Comparison of ENCODE assay signal across 10 mouse cellular contexts in the genomic region with DNA sequence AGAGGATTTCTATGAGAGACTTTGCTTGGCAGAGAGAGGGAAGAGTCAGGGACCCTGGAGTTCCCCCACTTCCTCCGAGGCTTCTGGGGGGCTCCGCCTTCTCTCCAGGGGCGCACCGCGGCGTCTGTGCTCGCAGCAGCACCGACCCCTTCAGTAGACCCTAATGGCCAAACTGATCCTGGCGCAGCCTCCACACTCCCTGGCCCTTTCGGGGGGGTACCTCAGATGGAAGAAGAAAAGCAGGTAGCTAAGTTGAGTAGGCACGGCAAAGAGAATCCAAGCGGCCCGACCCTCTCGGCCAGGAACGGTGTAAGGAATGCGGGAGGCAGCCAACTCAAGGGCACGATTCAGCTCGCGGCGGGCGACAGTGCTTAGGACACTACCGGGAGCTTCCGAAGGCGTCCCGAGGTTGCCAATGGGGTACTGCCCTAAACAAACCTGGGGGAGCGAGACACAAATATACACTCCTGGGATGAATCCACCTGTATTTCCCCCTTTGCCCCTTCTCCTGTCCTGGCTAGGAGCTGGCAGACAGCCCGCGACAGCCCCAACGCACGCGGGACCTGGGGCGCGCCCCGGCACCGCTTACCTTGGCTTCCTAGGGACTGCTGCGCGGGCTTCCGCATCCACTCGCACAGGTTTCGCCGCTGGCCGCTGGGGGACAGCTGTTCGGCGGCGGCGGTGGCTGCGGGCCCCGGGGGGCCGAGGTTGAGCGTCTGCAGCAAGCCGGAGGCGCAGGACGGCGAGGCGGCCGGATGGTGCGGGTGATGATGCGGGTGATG. TPM values are rescaled to one million over a fixed set of nuclear protein-coding genes. Genes with fewer than 3 reads are reported as not detected.
DNase-seq lines count a peak whose midpoint lies in the region; ATAC-seq and TF ChIP-seq lines count a peak whose summit lies in the region.
"Had no signal": no experiment of that assay in that cellular context is flagged by ENCODE, and none has a peak within 500 bp of the region (broad histone marks: within the 10 kb centered on the region; RNA-seq: fewer than 3 reads in every experiment).

No protein-coding gene starts in this region.

- H3K9me3 ChIP-seq in kidney, postnatal 0 days (replicated peaks; ENCODE audit: low read length): no peaks in the 10 kb centered on the region
- no peaks in the 10 kb centered on the region for H3K9me3 ChIP-seq in embryonic facial prominence, embryonic 10.5 days
- H3K9me3 ChIP-seq in intestine, embryonic 16.5 days (ENCODE audit: control insufficient read depth, low read length): no peaks in the 10 kb centered on the region
- H3K9me3 ChIP-seq in neural tube, embryonic 12.5 days: no peaks in the 10 kb centered on the region
- H3K9me3 ChIP-seq in forebrain, embryonic 11.5 days (ENCODE audit: control insufficient read depth, low read length): no peaks in the 10 kb centered on the region

- H3K4me2 ChIP-seq in kidney, postnatal 0 days (ENCODE audit: low read length): peak overlapping the region; percentile 30; the same call in 1 of the 2 replicates
- 0 out of 2 replicates have a peak overlapping the region, but pooled peaks have one; percentile 5 for H3K4me2 ChIP-seq in intestine, embryonic 16.5 days (ENCODE audit: low read depth, low read length)
- H3K4me2 ChIP-seq in neural tube, embryonic 12.5 days (replicated peaks): peak overlapping the region; percentile 33
- no peak overlapping the region for H3K4me2 ChIP-seq in forebrain, embryonic 11.5 days (ENCODE audit: low read depth, low read length, severe bottlenecking)

- WGBS in kidney, postnatal 0 days: under 1% methylated on average over 57 of the region's 58 CpGs
- under 1% methylated on average over 58 of the region's 58 CpGs for WGBS in embryonic facial prominence, embryonic 10.5 days
- WGBS in intestine, embryonic 16.5 days: under 1% methylated on average over 58 of the region's 58 CpGs
- WGBS in neural tube, embryonic 12.5 days: under 1% methylated on average over 58 of the region's 58 CpGs
- under 1% methylated on average over 55 of the region's 58 CpGs for WGBS in forebrain, embryonic 11.5 days

- no peaks in the 10 kb centered on the region for H3K36me3 ChIP-seq in kidney, postnatal 0 days (ENCODE audit: insufficient read depth, low read length)
- H3K36me3 ChIP-seq in embryonic facial prominence, embryonic 10.5 days (replicated peaks): no peaks in the 10 kb centered on the region
- no peaks in the 10 kb centered on the region for H3K36me3 ChIP-seq in intestine, embryonic 16.5 days (ENCODE audit: control insufficient read depth, insufficient read depth, low read length)
- H3K36me3 ChIP-seq in neural tube, embryonic 12.5 days: no peaks in the 10 kb centered on the region
- no peaks in the 10 kb centered on the region for H3K36me3 ChIP-seq in forebrain, embryonic 11.5 days (ENCODE audit: control insufficient read depth, insufficient read depth, low read length)

- no peak for ATAC-seq in kidney, postnatal 0 days (replicated peaks; ENCODE audit: low FRiP score, low read depth)
- no peak for ATAC-seq in intestine, embryonic 16.5 days
- no peak for ATAC-seq in neural tube, embryonic 12.5 days (ENCODE audit: low FRiP score, low read depth)
- ATAC-seq in forebrain, embryonic 11.5 days (replicated peaks; ENCODE audit: low FRiP score): no peak

- H3K4me3 ChIP-seq in kidney, postnatal 0 days (replicated peaks; ENCODE audit: low read depth, low read length): peak overlapping the region; percentile 17; the same call in 1 of the 2 replicates
- peak overlapping the region; percentile 36 for H3K4me3 ChIP-seq in embryonic facial prominence, embryonic 10.5 days
- H3K4me3 ChIP-seq in intestine, embryonic 16.5 days (ENCODE audit: low read length): peak overlapping the region; percentile 68
- H3K4me3 ChIP-seq in neural tube, embryonic 12.5 days: peak overlapping the region; percentile 15; the same call in 1 of the 2 replicates
- no peak overlapping the region for H3K4me3 ChIP-seq in forebrain, embryonic 11.5 days (ENCODE audit: low read depth, low read length)

- no peak overlapping the region for H3K27ac ChIP-seq in kidney, postnatal 0 days
- H3K27ac ChIP-seq in embryonic facial prominence, embryonic 10.5 days (replicated peaks): no peak overlapping the region
- H3K27ac ChIP-seq in intestine, embryonic 16.5 days (ENCODE audit: low read length): peak overlapping the region; percentile 96
- H3K27ac ChIP-seq in neural tube, embryonic 12.5 days: no peak overlapping the region
- H3K27ac ChIP-seq in forebrain, embryonic 11.5 days (ENCODE audit: low read depth, low read length): no peak overlapping the region

- no peak for DNase-seq in kidney, postnatal 0 days (ENCODE audit: low spot score)
- DNase-seq in kidney, adult 9 months: no peak
- peak; percentile 57 for DNase-seq in embryonic facial prominence, embryonic 10.5 days (ENCODE audit: low spot score)
- DNase-seq in B cell, adult 2 months: no peak
- no peak for DNase-seq in ovary, postnatal 14 days (ENCODE audit: low spot score)
- no peak for DNase-seq in forebrain, embryonic 11.5 days (ENCODE audit: low spot score)
- DNase-seq: kidney, postnatal 10 days; thymus, postnatal 14 days had no signal

- TF ChIP-seq CTCF in kidney, postnatal 0 days (IDR thresholded peaks at IDR 0.05; ENCODE audit: low read depth): no peak

- H3K9ac ChIP-seq in kidney, postnatal 0 days (ENCODE audit: low read depth, low read length): no peak overlapping the region
- peak overlapping the region; percentile 92 for H3K9ac ChIP-seq in intestine, embryonic 16.5 days (ENCODE audit: low read depth, low read length)
- no peak overlapping the region for H3K9ac ChIP-seq in neural tube, embryonic 12.5 days
- H3K9ac ChIP-seq in forebrain, embryonic 11.5 days (ENCODE audit: low read length): no peak overlapping the region

- H3K27me3 ChIP-seq in kidney, postnatal 0 days (ENCODE audit: insufficient read depth, low read length): peaks cover 96% of the 10 kb centered on the region
- peaks cover 100% of the 10 kb centered on the region for H3K27me3 ChIP-seq in embryonic facial prominence, embryonic 10.5 days (replicated peaks; ENCODE audit: low read depth, poor library complexity, severe bottlenecking)
- peaks cover 59% of the 10 kb centered on the region for H3K27me3 ChIP-seq in intestine, embryonic 16.5 days (replicated peaks; ENCODE audit: control insufficient read depth, insufficient read depth, low read length)
- peaks cover 99% of the 10 kb centered on the region for H3K27me3 ChIP-seq in neural tube, embryonic 12.5 days (replicated peaks)
- peaks cover 100% of the 10 kb centered on the region for H3K27me3 ChIP-seq in forebrain, embryonic 11.5 days (ENCODE audit: control insufficient read depth, insufficient read depth, low read length)

- H3K4me1 ChIP-seq in kidney, postnatal 0 days (replicated peaks; ENCODE audit: insufficient read depth, low read length): peaks cover 9% of the 10 kb centered on the region
- peaks cover 25% of the 10 kb centered on the region for H3K4me1 ChIP-seq in embryonic facial prominence, embryonic 10.5 days
- H3K4me1 ChIP-seq in intestine, embryonic 16.5 days (ENCODE audit: control insufficient read depth, insufficient read depth, low read length): peaks cover 7% of the 10 kb centered on the region; the same call in 1 of the 2 replicates
- H3K4me1 ChIP-seq in neural tube, embryonic 12.5 days: peaks cover 24% of the 10 kb centered on the region
- H3K4me1 ChIP-seq in forebrain, embryonic 11.5 days (replicated peaks; ENCODE audit: control insufficient read depth, insufficient read depth, low read length): peaks cover 2% of the 10 kb centered on the region

RNA-seq across cellular contexts. Expression of a gene that starts 1.0 kb away (rescaled TPM):
- polyA plus RNA-seq in kidney, postnatal 0 days (2015; fragmentation: Nextera tagmentation; extraction: Ambion mirVana): not detected in 2 replicates
- not detected in 2 replicates for polyA plus RNA-seq in embryonic facial prominence, embryonic 10.5 days (2016; fragmentation: Nextera tagmentation; extraction: Ambion mirVana)
- polyA plus RNA-seq in intestine, embryonic 16.5 days (2015; fragmentation: Nextera tagmentation; extraction: Ambion mirVana): 42.1 and 46.2 TPM in 2 replicates
- not detected in 2 replicates for polyA plus RNA-seq in neural tube, embryonic 12.5 days (2016; fragmentation: Nextera tagmentation; extraction: Ambion mirVana)
- polyA plus RNA-seq in forebrain, embryonic 11.5 days (2014; fragmentation: Nextera tagmentation; extraction: Ambion mirVana): not detected in 2 replicates

RNA-seq across cellular contexts. Expression of a gene that starts 16.2 kb away (rescaled TPM):
- not detected in 2 replicates for polyA plus RNA-seq in kidney, postnatal 0 days (2015; fragmentation: Nextera tagmentation; extraction: Ambion mirVana)
- not detected in 2 replicates for polyA plus RNA-seq in embryonic facial prominence, embryonic 10.5 days (2016; fragmentation: Nextera tagmentation; extraction: Ambion mirVana)
- polyA plus RNA-seq in intestine, embryonic 16.5 days (2015; fragmentation: Nextera tagmentation; extraction: Ambion mirVana): 2.6 TPM in 2 replicates
- polyA plus RNA-seq in neural tube, embryonic 12.5 days (2016; fragmentation: Nextera tagmentation; extraction: Ambion mirVana): not detected in 2 replicates
- polyA plus RNA-seq in forebrain, embryonic 11.5 days (2014; fragmentation: Nextera tagmentation; extraction: Ambion mirVana): not detected in 2 replicates

RNA-seq across cellular contexts. Expression of a gene that starts 36.3 kb away (rescaled TPM):
- polyA plus RNA-seq in kidney, postnatal 0 days (2015; fragmentation: Nextera tagmentation; extraction: Ambion mirVana): not detected in 2 replicates
- polyA plus RNA-seq in embryonic facial prominence, embryonic 10.5 days (2016; fragmentation: Nextera tagmentation; extraction: Ambion mirVana): not detected in 2 replicates
- 3.8 and 5.3 TPM in 2 replicates for polyA plus RNA-seq in intestine, embryonic 16.5 days (2015; fragmentation: Nextera tagmentation; extraction: Ambion mirVana)
- not detected in 2 replicates for polyA plus RNA-seq in neural tube, embryonic 12.5 days (2016; fragmentation: Nextera tagmentation; extraction: Ambion mirVana)
- not detected in 2 replicates for polyA plus RNA-seq in forebrain, embryonic 11.5 days (2014; fragmentation: Nextera tagmentation; extraction: Ambion mirVana)

Comparison
In these comparisons a context has a peak if more than half of its experiments do, and no peak if none do; other contexts are left out.
1. RNA of a gene that starts 1.0 kb away (polyA plus RNA-seq): 42.1 to 46.2 TPM in intestine, embryonic 16.5 days; not detected in kidney, postnatal 0 days, not detected in embryonic facial prominence, embryonic 10.5 days, not detected in neural tube, embryonic 12.5 days and not detected in forebrain, embryonic 11.5 days; every median in the first group is over 10 times any median in the second.